Mouse (Mus musculus) lung, embryonic 15.5 days (tissue): ENCODE results near the gene Fgfr2. TPM values are rescaled to one million over a fixed set of nuclear protein-coding genes. Genes with fewer than 3 reads are reported as not detected.
"Not testable (repeated sequence)": the region's sequence is repeated elsewhere in the genome, so short reads cannot be mapped to it uniquely, and the experiment has no call there.

Experiments used
- ATAC-seq: fragments of 200-750 bp; cut with Nextera tagmentation; 2 replicates; pipeline ENCODE4 v1.8.0; 2017; ENCODE audit warnings: moderate number of reproducible peaks, borderline replicate concordance; ENCODE audit not compliant: low FRiP score, low TSS enrichment; ENCODE audit errors: extremely low read depth
- H3K27ac ChIP-seq: fragments of 300-500 bp; sonication (generic); 2 replicates; pipeline ENCODE4 v1.5.1; 2015; ENCODE audit warnings: moderate library complexity, mild to moderate bottlenecking, inconsistent platforms
- H3K27me3 ChIP-seq: fragments of 300-500 bp; sonication (generic); 2 replicates; pipeline ENCODE4 v1.6.1; 2015; ENCODE audit warnings: inconsistent platforms
- H3K36me3 ChIP-seq: fragments of 300-500 bp; sonication (generic); 2 replicates; pipeline ENCODE4 v1.6.1; 2015; ENCODE audit warnings: inconsistent platforms
- H3K4me1 ChIP-seq: fragments of 300-500 bp; sonication (generic); 2 replicates; pipeline ENCODE4 v1.6.1; 2015; ENCODE audit warnings: inconsistent platforms
- H3K4me2 ChIP-seq: fragments of 300-500 bp; sonication (generic); 2 replicates; pipeline ENCODE4 v1.6.1; 2015; ENCODE audit warnings: inconsistent platforms, mild to moderate bottlenecking, moderate library complexity
- H3K4me3 ChIP-seq: fragments of 300-500 bp; sonication (generic); 2 replicates; pipeline ENCODE4 v1.5.1; 2015; ENCODE audit warnings: mild to moderate bottlenecking, inconsistent platforms
- H3K9ac ChIP-seq: fragments of 300-500 bp; sonication (generic); 2 replicates; pipeline ENCODE4 v1.6.1; 2015; ENCODE audit warnings: inconsistent platforms
- H3K9me3 ChIP-seq: fragments of 300-500 bp; sonication (generic); 2 replicates; pipeline ENCODE4 v1.6.1; 2016; ENCODE audit warnings: inconsistent platforms
- WGBS: fragments of 180-500 bp; shearing (Covaris S2); methylation state at CpG from one replicate; pipeline ENCODE4 v1.1.7; 2015; 5-methylcytosine and 5-hydroxymethylcytosine counted together
- polyA plus RNA-seq: library from polyadenylated mRNA; unstranded; fragments of >200 nt; fragmentation: Nextera tagmentation; extraction: Ambion mirVana; gene quantifications from 2 replicates; pipeline ENCODE4 v1.2.1, GENCODE M21; 2015

Fgfr2 gene
- polyA plus RNA-seq, 1 experiment from 2014 or later: 160 TPM

GRCm38 (mm10) chr7:130669370-130669881 lies 2453.7 kb downstream of the Fgfr2 start:
- peak; percentile 81; the same call in 1 of the 2 replicates for ATAC-seq
- H3K27me3 ChIP-seq: no peaks in the 10 kb centered on the region
- no peak overlapping the region for H3K4me3 ChIP-seq
- H3K27ac ChIP-seq: peak overlapping the region; percentile 76
- H3K9ac ChIP-seq: no peak overlapping the region
- 0 out of 2 replicates have a peak, but pooled peaks cover 5% of the 10 kb centered on the region for H3K36me3 ChIP-seq
- H3K9me3 ChIP-seq: no peaks in the 10 kb centered on the region
- H3K4me2 ChIP-seq: 0 out of 2 replicates have a peak overlapping the region, but pooled peaks have one; percentile 6
- 31% methylated on average over 8 of the region's 8 CpGs for WGBS
- H3K4me1 ChIP-seq: peaks cover 48% of the 10 kb centered on the region

- peaks cover 43% of the 10 kb centered on the region for H3K4me1 ChIP-seq
- peak overlapping the region; percentile 76 for H3K27ac ChIP-seq
- no peaks in the 10 kb centered on the region for H3K9me3 ChIP-seq
- 0 out of 2 replicates have a peak, but pooled peaks cover 6% of the 10 kb centered on the region for H3K36me3 ChIP-seq
- ATAC-seq: 0 out of 2 replicates have a peak, but pooled peaks have one; percentile 39
- H3K4me3 ChIP-seq: no peak overlapping the region
- H3K27me3 ChIP-seq: no peaks in the 10 kb centered on the region
- peak overlapping the region; percentile 6; the same call in 1 of the 2 replicates for H3K4me2 ChIP-seq
- no peak overlapping the region for H3K9ac ChIP-seq
- WGBS: 29% methylated on average over 7 of the region's 7 CpGs
Measured at GRCm38 (mm10) chr7:130668729-130669281, 2454.3 kb downstream of the Fgfr2 start.

- not testable (repeated sequence) for H3K4me3 ChIP-seq, ATAC-seq, H3K9me3 ChIP-seq, H3K9ac ChIP-seq, H3K27me3 ChIP-seq, H3K4me2 ChIP-seq
- Histone ChIP-seq H3K36me3 (peaks cover 14% of the 10 kb centered on the region; the same call in 1 of the 2 replicates), H3K4me1 (peaks cover 37% of the 10 kb centered on the region), H3K27ac (peak overlapping the region; percentile 76; the same call in 1 of the 2 replicates)
- WGBS: 89% methylated on average over 1 of the region's 1 CpGs
Measured at GRCm38 (mm10) chr7:130668013-130668412, 2455.1 kb downstream of the Fgfr2 start.

GRCm38 (mm10) chr7:130665358-130665757 lies 2457.8 kb downstream of the Fgfr2 start:
- H3K36me3 ChIP-seq: peaks cover 15% of the 10 kb centered on the region; the same call in 1 of the 2 replicates
- no peaks in the 10 kb centered on the region for H3K27me3 ChIP-seq
- H3K4me3 ChIP-seq: no peak overlapping the region
- H3K9ac ChIP-seq: no peak overlapping the region
- no peak overlapping the region for H3K4me2 ChIP-seq
- ATAC-seq: no peak
- no peaks in the 10 kb centered on the region for H3K9me3 ChIP-seq
- H3K4me1 ChIP-seq: peaks cover 28% of the 10 kb centered on the region
- no peak overlapping the region for H3K27ac ChIP-seq
- WGBS: 91% methylated on average over 9 of the region's 9 CpGs

- no peak overlapping the region for H3K27ac ChIP-seq
Measured at GRCm38 (mm10) chr7:130664629-130665028, 2458.5 kb downstream of the Fgfr2 start.

GRCm38 (mm10) chr7:130664037-130664436 lies 2459.1 kb downstream of the Fgfr2 start:
- Histone ChIP-seq H3K36me3 (peaks cover 15% of the 10 kb centered on the region; the same call in 1 of the 2 replicates), H3K4me1 (peaks cover 15% of the 10 kb centered on the region), H3K27me3 (no peaks in the 10 kb centered on the region), H3K27ac (no peak overlapping the region), H3K4me3 (no peak overlapping the region), H3K9me3 (no peaks in the 10 kb centered on the region), H3K9ac (no peak overlapping the region), H3K4me2 (no peak overlapping the region)
- no peak for ATAC-seq
- WGBS: 89% methylated on average over 5 of the region's 5 CpGs

More at GRCm38 (mm10) chr7:130664629-130665028, 2458.5 kb downstream of the Fgfr2 start:
- Histone ChIP-seq H3K9me3 (no peaks in the 10 kb centered on the region), H3K36me3 (peaks cover 15% of the 10 kb centered on the region; the same call in 1 of the 2 replicates), H3K9ac (no peak overlapping the region), H3K27me3 (no peaks in the 10 kb centered on the region), H3K4me2 (no peak overlapping the region), H3K4me3 (no peak overlapping the region), H3K4me1 (peaks cover 21% of the 10 kb centered on the region)
- ATAC-seq: no peak
- 90% methylated on average over 5 of the region's 5 CpGs for WGBS

- H3K27me3 ChIP-seq: no peaks in the 10 kb centered on the region
- 48% methylated on average over 4 of the region's 4 CpGs for WGBS
- H3K4me2 ChIP-seq: no peak overlapping the region
- H3K27ac ChIP-seq: no peak overlapping the region
- H3K36me3 ChIP-seq: peaks cover 15% of the 10 kb centered on the region; the same call in 1 of the 2 replicates
- H3K9me3 ChIP-seq: no peaks in the 10 kb centered on the region
- no peak overlapping the region for H3K4me3 ChIP-seq
- H3K4me1 ChIP-seq: peaks cover 6% of the 10 kb centered on the region; the same call in 1 of the 2 replicates
- no peak for ATAC-seq
- H3K9ac ChIP-seq: no peak overlapping the region
Measured at GRCm38 (mm10) chr7:130662869-130663268, 2460.3 kb downstream of the Fgfr2 start.

GRCm38 (mm10) chr7:130662250-130662649 lies 2460.9 kb downstream of the Fgfr2 start:
- WGBS: 79% methylated on average over 5 of the region's 5 CpGs
- Histone ChIP-seq H3K4me1 (peaks cover 8% of the 10 kb centered on the region; the same call in 1 of the 2 replicates), H3K9me3 (no peaks in the 10 kb centered on the region), H3K9ac (no peak overlapping the region), H3K4me3 (no peak overlapping the region), H3K27ac (no peak overlapping the region), H3K36me3 (peaks cover 15% of the 10 kb centered on the region; the same call in 1 of the 2 replicates), H3K4me2 (no peak overlapping the region), H3K27me3 (no peaks in the 10 kb centered on the region)
- no peak for ATAC-seq

- Histone ChIP-seq H3K9ac (no peak overlapping the region), H3K27ac (no peak overlapping the region), H3K36me3 (peaks cover 10% of the 10 kb centered on the region; the same call in 1 of the 2 replicates), H3K9me3 (no peaks in the 10 kb centered on the region), H3K27me3 (no peaks in the 10 kb centered on the region), H3K4me1 (peaks cover 30% of the 10 kb centered on the region), H3K4me2 (no peak overlapping the region), H3K4me3 (no peak overlapping the region)
- ATAC-seq: no peak
- 83% methylated on average over 5 of the region's 5 CpGs for WGBS
Measured at GRCm38 (mm10) chr7:130659129-130659528, 2464.0 kb downstream of the Fgfr2 start.

GRCm38 (mm10) chr7:130657751-130658150 lies 2465.4 kb downstream of the Fgfr2 start:
- Histone ChIP-seq H3K4me1 (peaks cover 37% of the 10 kb centered on the region), H3K36me3 (no peaks in the 10 kb centered on the region), H3K27me3 (no peaks in the 10 kb centered on the region), H3K4me3 (no peak overlapping the region), H3K9ac (no peak overlapping the region), H3K27ac (no peak overlapping the region), H3K9me3 (no peaks in the 10 kb centered on the region), H3K4me2 (no peak overlapping the region)
- ATAC-seq: no peak
- 49% methylated on average over 13 of the region's 13 CpGs for WGBS

- Histone ChIP-seq H3K9ac (no peak overlapping the region), H3K27ac (no peak overlapping the region), H3K4me2 (no peak overlapping the region), H3K36me3 (no peaks in the 10 kb centered on the region), H3K27me3 (no peaks in the 10 kb centered on the region), H3K4me3 (no peak overlapping the region), H3K4me1 (peaks cover 34% of the 10 kb centered on the region), H3K9me3 (no peaks in the 10 kb centered on the region)
- WGBS: 87% methylated on average over 8 of the region's 8 CpGs
- ATAC-seq: no peak
Measured at GRCm38 (mm10) chr7:130656965-130657364, 2466.2 kb downstream of the Fgfr2 start.

GRCm38 (mm10) chr7:130654562-130654961 lies 2468.6 kb downstream of the Fgfr2 start:
- Histone ChIP-seq H3K27ac (0 out of 2 replicates have a peak overlapping the region, but pooled peaks have one; percentile 21), H3K9ac (no peak overlapping the region), H3K27me3 (no peaks in the 10 kb centered on the region), H3K4me3 (no peak overlapping the region), H3K4me1 (peaks cover 38% of the 10 kb centered on the region), H3K4me2 (no peak overlapping the region), H3K9me3 (no peaks in the 10 kb centered on the region), H3K36me3 (no peaks in the 10 kb centered on the region)
- ATAC-seq: no peak
- WGBS: 27% methylated on average over 2 of the region's 2 CpGs
